Comparison of ENCODE assay signal across 23 mouse cellular contexts in the genomic region with DNA sequence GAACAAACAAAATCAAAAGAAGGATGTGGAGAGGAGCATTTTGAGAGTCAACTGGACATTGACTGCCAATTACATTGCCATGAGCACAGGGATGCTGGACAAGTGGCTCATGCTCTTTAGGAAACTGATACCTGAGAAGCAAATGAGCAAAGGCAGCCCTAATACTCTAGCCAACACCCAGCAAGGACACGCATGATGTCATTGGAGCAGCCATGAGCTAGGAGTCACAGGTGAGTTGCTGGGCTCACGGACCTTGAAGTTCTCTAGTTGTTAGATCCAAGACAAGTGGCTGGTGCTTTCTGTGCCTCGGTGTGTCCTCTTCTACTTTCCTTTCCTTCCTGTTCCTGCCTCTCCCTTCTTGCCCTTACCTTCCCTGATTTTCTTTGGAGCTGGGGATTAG.
DNase-seq lines count a peak whose midpoint lies in the region; ATAC-seq and TF ChIP-seq lines count a peak whose summit lies in the region.
"Had no signal": no experiment of that assay in that cellular context is flagged by ENCODE, and none has a peak within 500 bp of the region (broad histone marks: within the 10 kb centered on the region; RNA-seq: fewer than 3 reads in every experiment).

No protein-coding gene starts in this region.

- no peak for TF ChIP-seq EP300 in heart, adult 2 months (IDR thresholded peaks at IDR 0.05; ENCODE audit: insufficient read depth, low read depth, low read length)
- TF ChIP-seq EP300 in lung, postnatal 0 days (IDR thresholded peaks at IDR 0.05) = no peak

- intact Hi-C loops in heart, adult 2 months (cut with DNase I) = no loop called here

- in situ Hi-C loops in ES-E14 (cut with MboI; ENCODE audit: low sequenced_read_pairs in 2 of 2, unreplicated experiment in 2 of 2) = no loop called here

- TF ChIP-seq CTCF in heart, adult 2 months (IDR thresholded peaks at IDR 0.05) = no peak
- TF ChIP-seq CTCF in lung, postnatal 0 days (IDR thresholded peaks at IDR 0.05) = no peak

- no peaks in the 10 kb centered on the region; the same call in none of the 2 replicates for H3K9me3 ChIP-seq in heart, embryonic 10.5 days
- H3K9me3 ChIP-seq in lung, embryonic 16.5 days (ENCODE audit: control insufficient read depth, low read length) = no peaks in the 10 kb centered on the region; the same call in 1 of the 2 replicates
- H3K9me3 ChIP-seq in lung, postnatal 0 days (ENCODE audit: low read length) = no peaks in the 10 kb centered on the region
- H3K9me3 ChIP-seq in ES-E14 (ENCODE audit: control insufficient read depth, insufficient read depth, low read depth, low read length) = peaks cover 6% of the 10 kb centered on the region
- no peaks in the 10 kb centered on the region for H3K9me3 ChIP-seq in stomach, embryonic 16.5 days (replicated peaks; ENCODE audit: control insufficient read depth, low read length)
- H3K9me3 ChIP-seq: embryonic facial prominence, embryonic 15.5 days; hindbrain, embryonic 15.5 days had no signal

- peaks cover 18% of the 10 kb centered on the region for H3K4me1 ChIP-seq in heart, embryonic 10.5 days
- no peaks in the 10 kb centered on the region; the same call in 1 of the 2 replicates for H3K4me1 ChIP-seq in heart, adult 2 months (ENCODE audit: control insufficient read depth, insufficient read depth, low read length)
- peaks cover 21% of the 10 kb centered on the region for H3K4me1 ChIP-seq in lung, embryonic 16.5 days (replicated peaks; ENCODE audit: control insufficient read depth, insufficient read depth, low read length)
- H3K4me1 ChIP-seq in lung, postnatal 0 days (ENCODE audit: insufficient read depth, low read depth, low read length) = peaks cover 10% of the 10 kb centered on the region; the same call in 1 of the 2 replicates
- H3K4me1 ChIP-seq in ES-E14 (ENCODE audit: control insufficient read depth in 2 of 2, insufficient read depth in 2 of 2, low read length in 2 of 2, poor library complexity in 1 of 2) = peaks cover 6 to 15% of the 10 kb centered on the region in 2 experiments
- peaks cover 23% of the 10 kb centered on the region for H3K4me1 ChIP-seq in stomach, embryonic 16.5 days (ENCODE audit: control insufficient read depth, insufficient read depth, low read length)

- no peaks in the 10 kb centered on the region for H3K79me2 ChIP-seq in heart, adult 2 months (replicated peaks; ENCODE audit: control insufficient read depth, insufficient read depth, low read length)

- H3K36me3 ChIP-seq in heart, embryonic 10.5 days = no peaks in the 10 kb centered on the region
- no peaks in the 10 kb centered on the region for H3K36me3 ChIP-seq in heart, adult 2 months (ENCODE audit: control insufficient read depth, insufficient read depth, low read length)
- no peaks in the 10 kb centered on the region for H3K36me3 ChIP-seq in lung, embryonic 16.5 days (ENCODE audit: control insufficient read depth, insufficient read depth, low read length)
- H3K36me3 ChIP-seq in lung, postnatal 0 days (ENCODE audit: insufficient read depth, low read length) = no peaks in the 10 kb centered on the region
- no peaks in the 10 kb centered on the region for H3K36me3 ChIP-seq in ES-E14 (ENCODE audit: control insufficient read depth, insufficient read depth, low read length, poor library complexity, severe bottlenecking)
- no peaks in the 10 kb centered on the region for H3K36me3 ChIP-seq in stomach, embryonic 16.5 days (ENCODE audit: control insufficient read depth, insufficient read depth, low read length)
- H3K36me3 ChIP-seq: embryonic facial prominence, embryonic 15.5 days; forebrain, embryonic 10.5 days; hindbrain, embryonic 10.5 days; hindbrain, embryonic 15.5 days had no signal

- no peak for DNase-seq in heart, embryonic 10.5 days (ENCODE audit: low spot score)
- DNase-seq in heart, adult 2 months = no peak
- DNase-seq in lung, postnatal 0 days (ENCODE audit: low spot score) = no peak
- DNase-seq in ES-E14 (ENCODE audit: low read depth, low spot score) = no peak
- no peak for DNase-seq in kidney, adult 8-10 months
- no peak for DNase-seq in retina, embryonic 14.5 days (ENCODE audit: low spot score)
- DNase-seq: adrenal gland, adult 8-10 months; B cell, adult 2 months; cerebellum, adult 11 months; cerebellum, adult 8-10 months; cerebellum, postnatal 14 days; embryo, embryonic 11 days; gastrocnemius, postnatal 36 days; heart, adult 11 months had no signal

- 80% methylated on average over 3 of the region's 3 CpGs for WGBS in heart, embryonic 10.5 days
- 93% methylated on average over 3 of the region's 3 CpGs for WGBS in heart, adult 2 months
- 80% methylated on average over 3 of the region's 3 CpGs for WGBS in lung, embryonic 16.5 days
- 85% methylated on average over 3 of the region's 3 CpGs for WGBS in lung, postnatal 0 days
- WGBS in stomach, embryonic 16.5 days = 86% methylated on average over 3 of the region's 3 CpGs

- 0 out of 2 replicates have a peak overlapping the region, but pooled peaks have one; percentile 45 for H3K4me2 ChIP-seq in lung, embryonic 16.5 days (ENCODE audit: low read depth, low read length)
- no peak overlapping the region for H3K4me2 ChIP-seq in lung, postnatal 0 days (replicated peaks; ENCODE audit: low read depth, low read length)
- no peak overlapping the region for H3K4me2 ChIP-seq in stomach, embryonic 16.5 days (ENCODE audit: low read depth, low read length)
- H3K4me2 ChIP-seq: embryonic facial prominence, embryonic 15.5 days; hindbrain, embryonic 15.5 days had no signal

- no peak overlapping the region for H3K4me3 ChIP-seq in heart, embryonic 10.5 days
- no peak overlapping the region for H3K4me3 ChIP-seq in heart, adult 2 months
- no peak overlapping the region for H3K4me3 ChIP-seq in lung, embryonic 16.5 days (ENCODE audit: low read length)
- H3K4me3 ChIP-seq in lung, postnatal 0 days (ENCODE audit: low read depth, low read length) = no peak overlapping the region
- no peak overlapping the region for H3K4me3 ChIP-seq in ES-E14 (ENCODE audit: insufficient read depth in 1 of 2, low read depth in 1 of 2, low read length in 2 of 2, poor library complexity in 1 of 2, severe bottlenecking in 1 of 2)
- H3K4me3 ChIP-seq in stomach, embryonic 16.5 days (replicated peaks; ENCODE audit: low read length) = no peak overlapping the region
- H3K4me3 ChIP-seq: embryonic facial prominence, embryonic 15.5 days; erythroblast, embryonic 14.5 days; forebrain, embryonic 10.5 days; hindbrain, embryonic 10.5 days; hindbrain, embryonic 15.5 days had no signal

- ATAC-seq in lung, embryonic 16.5 days (ENCODE audit: low read depth) = no peak
- no peak for ATAC-seq in lung, postnatal 0 days
- no peak for ATAC-seq in stomach, embryonic 16.5 days (ENCODE audit: insufficient read depth, low FRiP score)
- ATAC-seq: CD4-positive, CD25-positive, alpha-beta regulatory T cell, adult 4 months; Patski had no signal

- no peak for TF ChIP-seq POLR2A in heart, adult 2 months (IDR thresholded peaks at IDR 0.05; ENCODE audit: insufficient read depth, low read depth, low read length)

- no peaks in the 10 kb centered on the region for H3K27me3 ChIP-seq in heart, embryonic 10.5 days (ENCODE audit: insufficient read depth, poor library complexity, severe bottlenecking)
- no peaks in the 10 kb centered on the region for H3K27me3 ChIP-seq in heart, adult 2 months (ENCODE audit: control insufficient read depth, insufficient read depth, low read length)
- no peaks in the 10 kb centered on the region for H3K27me3 ChIP-seq in lung, embryonic 16.5 days (ENCODE audit: control insufficient read depth, insufficient read depth, low read depth, low read length)
- H3K27me3 ChIP-seq in lung, postnatal 0 days (replicated peaks; ENCODE audit: insufficient read depth, low read length) = no peaks in the 10 kb centered on the region
- H3K27me3 ChIP-seq in stomach, embryonic 16.5 days (ENCODE audit: control insufficient read depth, insufficient read depth, low read length) = no peaks in the 10 kb centered on the region
- H3K27me3 ChIP-seq: embryonic facial prominence, embryonic 15.5 days; hindbrain, embryonic 15.5 days; Patski had no signal

- peak overlapping the region; percentile 82; the same call in 1 of the 2 replicates for H3K27ac ChIP-seq in heart, embryonic 10.5 days
- no peak overlapping the region for H3K27ac ChIP-seq in heart, adult 2 months
- H3K27ac ChIP-seq in lung, embryonic 16.5 days (ENCODE audit: low read length) = peak overlapping the region; percentile 74; the same call in 1 of the 2 replicates
- H3K27ac ChIP-seq in lung, postnatal 0 days (ENCODE audit: low read length) = no peak overlapping the region
- peak overlapping the region; percentile 95 for H3K27ac ChIP-seq in ES-E14 (ENCODE audit: insufficient read depth, low read depth, low read length, poor library complexity, severe bottlenecking)
- 0 out of 2 replicates have a peak overlapping the region, but pooled peaks have one; percentile 34 for H3K27ac ChIP-seq in stomach, embryonic 16.5 days (ENCODE audit: low read length)
- H3K27ac ChIP-seq: embryonic facial prominence, embryonic 15.5 days; forebrain, embryonic 10.5 days; hindbrain, embryonic 10.5 days; hindbrain, embryonic 15.5 days had no signal

- no peak overlapping the region for H3K9ac ChIP-seq in heart, adult 2 months (ENCODE audit: low read depth, low read length)
- no peak overlapping the region for H3K9ac ChIP-seq in lung, embryonic 16.5 days (ENCODE audit: low read length)
- H3K9ac ChIP-seq in lung, postnatal 0 days (replicated peaks; ENCODE audit: low read depth) = no peak overlapping the region
- no peak overlapping the region for H3K9ac ChIP-seq in ES-E14 (ENCODE audit: insufficient read depth, low read depth, low read length, poor library complexity, severe bottlenecking)
- H3K9ac ChIP-seq in stomach, embryonic 16.5 days (ENCODE audit: low read length) = no peak overlapping the region
- H3K9ac ChIP-seq: embryonic facial prominence, embryonic 15.5 days; hindbrain, embryonic 15.5 days had no signal

TF ChIP-seq in ES-E14, 5 proteins besides CTCF, POLR2A, EP300 and RAD21:
- TF ChIP-seq CHD2 (IDR thresholded peaks at IDR 0.05; ENCODE audit: low read depth, low read length) (no peak), ZC3H11A (IDR thresholded peaks at IDR 0.05; ENCODE audit: borderline replicate concordance, low read depth, low read length) (no peak), MAFK (IDR thresholded peaks at IDR 0.05; ENCODE audit: insufficient read depth, low read depth, low read length) (no peak), HCFC1 (IDR thresholded peaks at IDR 0.05; ENCODE audit: borderline replicate concordance, insufficient read depth, low read length) (no peak), ZNF384 (IDR thresholded peaks at IDR 0.05; ENCODE audit: low read depth, low read length) (no peak)
TF ChIP-seq in ES-E14: peak in this region for 0.

Comparison
In these comparisons a context has a peak if more than half of its experiments do, and no peak if none do; other contexts are left out.
1. H3K27ac ChIP-seq: peak in heart, embryonic 10.5 days (single experiment), lung, embryonic 16.5 days (single experiment), ES-E14 (single experiment) and stomach, embryonic 16.5 days (single experiment); none in heart, adult 2 months (single experiment) and lung, postnatal 0 days (single experiment).